Mouse (Mus musculus): Measurements from ENCODE around the gene Zfp664. TPM values are rescaled to one million over a fixed set of nuclear protein-coding genes. Genes with fewer than 3 reads are reported as not detected.
A peak's percentile ranks its signal among the peaks of the same experiment; 100 is the strongest.

Zfp664 gene
- total RNA-seq, 2 experiments from 2014 or later = 68.5 to 72.7 TPM

- DNase-seq (ENCODE audit: low spot score in 2 of 2) = peak; percentile 30 to 43
Measured at GRCm38 (mm10) chr5:124922356-124923352, 60.2 kb downstream of the Zfp664 start.

DNA sequence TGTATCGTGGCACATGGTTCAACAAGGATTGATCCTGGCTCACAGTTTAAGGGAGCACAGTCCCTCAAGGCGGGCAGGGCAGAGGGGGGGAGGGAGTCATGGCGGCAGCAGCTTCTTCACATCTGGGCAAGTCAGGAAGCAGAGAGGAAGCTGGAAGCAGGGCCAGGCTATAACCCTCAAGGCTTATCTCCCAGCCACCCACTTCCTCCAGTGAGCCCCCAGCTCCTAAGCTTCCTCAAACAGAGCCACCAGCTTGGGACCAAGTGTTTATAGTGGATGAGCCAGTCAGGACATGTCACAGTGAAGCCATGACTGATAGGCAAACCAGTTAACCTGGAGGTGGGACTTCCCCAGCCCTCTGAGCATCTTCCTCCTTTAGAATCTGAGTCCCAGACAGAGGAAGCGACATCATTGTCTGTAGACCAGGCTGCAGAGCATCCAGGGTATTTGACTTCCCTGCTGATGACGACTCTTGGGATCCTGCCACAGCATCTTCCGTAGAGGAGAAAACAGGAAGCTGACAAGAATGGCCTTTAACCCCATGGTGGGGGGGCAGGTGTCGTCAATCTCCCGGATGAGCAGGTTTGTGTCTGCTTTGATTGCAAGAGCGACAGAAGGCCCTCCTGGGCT is 67.0 kb downstream of the Zfp664 start:
- no peak for DNase-seq (ENCODE audit: low spot score in 2 of 2)

GRCm38 (mm10) chr5:124930055-124930439 is 67.6 kb downstream of the Zfp664 start:
- peak; percentile 35 to 36 for DNase-seq (ENCODE audit: low spot score in 2 of 2)

DNA sequence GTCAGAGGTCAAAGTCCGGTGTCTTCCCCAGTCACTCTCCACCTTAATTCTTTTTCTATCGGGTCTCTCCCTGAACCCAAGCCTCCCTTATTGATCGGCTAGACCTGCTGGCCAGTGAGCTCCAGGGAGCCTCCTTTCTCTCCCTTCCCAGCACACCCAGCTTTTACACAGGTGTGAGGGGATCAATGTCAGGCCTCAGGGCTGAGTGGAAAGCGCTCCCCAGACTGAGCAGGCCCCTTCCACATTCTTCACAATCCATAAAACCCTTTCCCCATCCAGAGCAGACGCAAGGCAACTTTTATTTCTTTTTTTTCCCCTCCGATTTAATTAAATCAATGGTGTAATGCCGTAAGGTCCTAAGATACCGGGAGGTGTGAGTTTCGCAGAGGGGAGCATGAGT is 68.1 kb downstream of the Zfp664 start:
- DNase-seq (ENCODE audit: low spot score in 2 of 2) = no peak

GRCm38 (mm10) chr5:124931076-124931475 is 68.6 kb downstream of the Zfp664 start:
- DNase-seq (ENCODE audit: low spot score in 2 of 2) = no peak

GRCm38 (mm10) chr5:124934558-124934957 is 72.1 kb downstream of the Zfp664 start:
- DNase-seq (ENCODE audit: low spot score in 2 of 2) = peak; percentile 50 to 63

DNA sequence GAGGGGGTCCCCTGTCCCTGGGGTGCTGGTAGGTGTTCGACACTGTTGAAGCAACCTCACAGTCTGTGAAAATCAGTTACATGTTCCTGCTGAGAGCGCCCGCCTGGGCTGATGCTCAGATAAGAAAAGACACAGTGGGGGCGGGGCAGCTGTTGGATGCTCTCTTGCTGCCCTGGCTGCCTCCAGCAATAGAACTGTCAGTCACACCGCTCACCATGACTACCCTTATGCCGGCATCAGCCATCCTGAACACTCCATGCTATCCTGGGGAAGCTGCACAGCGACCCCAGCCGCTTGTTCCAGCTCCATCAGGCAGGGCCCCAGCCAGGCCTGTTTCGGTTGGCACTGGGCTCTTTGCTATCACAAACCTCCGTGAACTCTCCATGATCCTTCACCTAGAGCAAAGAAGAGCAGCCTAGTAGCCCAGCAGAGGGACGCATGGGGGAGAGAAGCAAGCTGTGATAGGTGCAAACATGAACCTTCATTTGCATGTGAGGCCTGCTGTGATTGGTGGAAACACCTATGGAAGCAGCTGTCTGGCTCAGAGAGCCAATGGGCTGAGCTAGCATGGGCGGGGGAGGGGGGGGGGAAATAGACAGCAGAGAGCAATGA is 80.8 kb downstream of the Zfp664 start:
- DNase-seq (ENCODE audit: low spot score in 2 of 2) = no peak

GRCm38 (mm10) chr5:124943793-124944383 is 81.4 kb downstream of the Zfp664 start:
- peak; percentile 42 to 67 for DNase-seq (ENCODE audit: low spot score in 2 of 2)

DNA sequence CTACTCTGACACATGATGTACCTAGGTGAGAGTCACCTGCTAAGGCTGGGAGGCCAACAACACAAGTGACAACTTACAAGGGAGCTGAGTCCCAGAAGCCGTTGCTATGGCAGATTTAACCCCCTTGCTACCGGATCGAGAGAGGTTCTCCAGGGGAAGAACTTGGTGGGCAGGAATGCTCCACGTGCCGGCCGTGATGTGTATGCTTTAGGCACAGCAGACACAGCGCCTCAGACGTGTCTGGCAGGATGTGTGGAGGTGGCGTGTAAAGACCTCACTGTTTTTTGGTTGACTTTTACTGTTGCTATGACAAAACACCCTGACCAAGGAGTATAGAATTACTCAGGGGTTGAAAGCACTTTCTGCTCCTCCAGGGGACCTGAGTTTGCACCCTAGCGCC is 81.9 kb downstream of the Zfp664 start:
- DNase-seq (ENCODE audit: low spot score in 2 of 2) = peak in 1 of 2 experiments; percentile 12

GRCm38 (mm10) chr5:124945046-124945445 is 82.6 kb downstream of the Zfp664 start:
- DNase-seq (ENCODE audit: low spot score in 2 of 2) = no peak

DNA sequence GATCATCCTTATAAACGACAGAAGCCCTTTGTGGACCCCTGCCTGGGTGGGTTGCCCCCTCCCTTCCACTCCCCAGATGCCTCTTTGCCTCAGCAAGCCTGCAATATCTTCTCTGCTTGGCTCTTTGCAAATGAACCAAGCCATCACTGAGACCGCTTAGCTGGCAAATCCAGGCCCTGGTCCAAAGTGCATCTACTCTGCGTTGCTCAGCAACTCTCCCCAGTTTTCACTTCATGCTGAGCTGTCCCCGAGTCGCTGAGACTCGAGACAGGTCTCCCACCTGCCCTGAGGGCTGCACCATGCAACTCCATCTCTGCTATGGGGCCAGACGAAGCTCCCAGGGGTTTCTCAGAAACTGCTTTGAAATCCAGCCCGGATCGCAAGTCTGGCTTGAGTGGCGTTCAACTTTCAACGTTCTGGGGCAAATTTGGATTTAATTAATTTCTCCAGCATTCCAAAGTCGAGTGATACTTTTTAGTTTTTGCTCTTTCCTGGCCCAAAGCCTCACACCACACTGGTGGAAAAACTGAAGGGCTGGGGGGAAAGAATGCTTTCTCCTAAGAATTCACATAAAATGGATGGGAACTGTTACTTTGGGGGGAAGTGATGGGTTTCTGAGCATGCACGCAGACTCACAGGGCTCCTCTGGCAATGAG is 88.3 kb downstream of the Zfp664 start:
- DNase-seq (ENCODE audit: low spot score in 2 of 2) = no peak

DNA sequence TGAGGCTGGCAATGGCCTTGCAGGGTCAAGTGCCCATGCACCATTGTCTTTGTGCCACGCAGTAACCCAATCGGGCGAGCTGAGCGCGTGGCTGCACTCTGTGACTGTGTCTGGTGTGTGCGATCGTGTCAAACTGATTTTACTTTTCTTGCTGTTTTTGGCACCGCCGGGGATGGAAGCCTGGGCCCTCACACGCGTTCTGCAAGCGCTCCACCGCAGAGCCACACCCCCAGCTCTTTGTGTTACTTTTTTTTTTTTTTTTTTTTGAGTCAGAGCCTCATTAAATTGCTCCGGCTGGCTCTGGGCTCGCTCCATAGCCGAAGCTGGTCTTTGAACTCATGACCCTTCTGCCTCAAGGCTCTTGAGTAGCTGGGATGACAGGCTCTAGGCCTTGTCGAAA is 88.8 kb downstream of the Zfp664 start:
- no peak for DNase-seq (ENCODE audit: low spot score in 2 of 2)

Other genes with a start within 250 kb of the Zfp664 start
- gene Atp6v0a2, start 234.1 kb upstream of the Zfp664 start, total RNA-seq (2021) = 10 to 100 TPM; 59.8 to 66.9 TPM
- under 1 TPM; 0.21 to 0.30 TPM for gene Dnah10, start 137.6 kb upstream of the Zfp664 start, total RNA-seq (2021)
- gene Ccdc92, start 267 bp upstream of the Zfp664 start, total RNA-seq (2021) = 10 to 100 TPM; 89.4 to 91.9 TPM
- 1 to 10 TPM in 1 of 2 experiments, under 1 TPM in 1; 0.68 to 1.0 TPM for gene Rflna, start 140.5 kb downstream of the Zfp664 start, total RNA-seq (2021)

Data from left cerebral cortex, adult 18-20 months (tissue).